Mouse (Mus musculus): ENCODE data around the gene Ptprm.

- TF ChIP-seq CTCF (IDR thresholded peaks at IDR 0.05; ENCODE audit: insufficient read depth, low read depth, low read length) (no peak), POLR2A (IDR thresholded peaks at IDR 0.05; ENCODE audit: insufficient read depth, low read depth, low read length) (no peak)
These were observed 215.3 kb downstream of the Ptprm start for GRCm38 (mm10) chr17:67138981-67139380.
